Mouse (Mus musculus): ENCODE results near the gene Vmn1r52.
"Not testable (repeated sequence)": the region's sequence is repeated elsewhere in the genome, so short reads cannot be mapped to it uniquely, and the experiment has no call there.

Vmn1r52 gene

GRCm38 (mm10) chr6:90174508-90174907, at the start of gene Vmn1r52:
Gene Vmn1r52 (plus strand): TSS chr6:90174808.
- in situ Hi-C loops (cut with MboI; ENCODE audit: low pct_unique_long_range_greater_than_20kb in 1 of 2, low sequenced_read_pairs in 2 of 2, unreplicated experiment in 1 of 2), result no loop called here

- in situ Hi-C loops (cut with MboI; ENCODE audit: low pct_unique_long_range_greater_than_20kb in 1 of 2, low sequenced_read_pairs in 2 of 2, unreplicated experiment in 1 of 2), result no loop called here
Measured at GRCm38 (mm10) chr6:90160139-90160538, 14.5 kb upstream of the Vmn1r52 start.

GRCm38 (mm10) chr6:90202493-90202892, 27.9 kb downstream of the Vmn1r52 start, which contains the start of gene V1ra8:
Gene V1ra8 (plus strand): TSS chr6:90202793.
- in situ Hi-C loops (cut with MboI; ENCODE audit: low pct_unique_long_range_greater_than_20kb in 1 of 2, low sequenced_read_pairs in 2 of 2, unreplicated experiment in 1 of 2), result not testable (repeated sequence)

DNA sequence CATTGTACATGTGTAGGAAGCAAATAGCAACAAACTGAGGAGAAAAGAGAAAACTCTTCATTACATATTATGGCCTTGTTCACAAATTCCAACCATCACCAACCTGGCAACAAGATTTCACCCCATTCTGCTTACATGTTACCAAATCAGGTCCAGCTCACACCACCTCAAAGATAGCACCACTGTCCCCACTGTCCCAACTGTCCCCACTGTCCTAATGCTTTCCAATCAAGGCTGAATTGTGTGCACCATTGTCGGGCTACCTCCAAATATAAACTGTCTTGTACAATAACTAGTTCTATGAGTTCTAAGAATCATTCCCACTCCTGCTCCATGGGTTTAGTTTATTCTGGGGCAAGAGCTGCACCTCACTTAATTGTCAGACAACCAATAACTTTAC, 49.7 kb downstream of the Vmn1r52 start, which contains the start of gene Vmn1r53:
TSS of gene Vmn1r53 (minus strand) at position 101 of the 400 bp plus-strand sequence.
- in situ Hi-C loops (cut with MboI; ENCODE audit: low pct_unique_long_range_greater_than_20kb in 1 of 2, low sequenced_read_pairs in 2 of 2, unreplicated experiment in 1 of 2), result no loop called here

Data from mouse embryonic stem cell (cell line).